Mouse (Mus musculus) stomach, postnatal 0 days (tissue): ENCODE results near the gene Magi2.

Experiments
- CTCF ChIP-seq: IDR thresholded peaks from 2 replicates; pipeline ENCODE4 v1.5.1; 2016; ENCODE audit warnings: antibody characterized with exemption, low read depth, mild to moderate bottlenecking, moderate library complexity
- EP300 ChIP-seq: optimal IDR thresholded peaks from 2 replicates; pipeline ENCODE3; 2016; ENCODE audit warnings: antibody characterized with exemption

DNA sequence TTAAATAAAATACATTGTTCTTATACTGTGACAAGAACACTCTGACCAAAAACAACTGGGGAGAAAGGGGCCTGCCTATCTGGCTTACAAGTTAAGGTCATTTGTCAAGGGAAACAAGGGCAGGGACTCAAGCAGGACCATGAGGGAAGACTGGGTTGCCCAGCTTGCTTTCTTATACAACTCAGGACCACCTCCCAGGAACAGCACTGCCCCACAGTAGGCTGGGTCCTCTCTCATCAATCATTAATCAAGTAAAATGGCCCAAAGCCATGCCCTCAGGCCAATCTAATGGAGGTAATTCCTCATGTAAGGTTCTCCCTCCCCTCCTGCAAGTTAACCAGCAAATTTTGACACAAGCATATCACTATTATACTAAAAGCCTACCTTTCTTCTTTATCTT is 1349.4 kb downstream of the Magi2 start:
- no peak for TF ChIP-seq EP300
- no peak for TF ChIP-seq CTCF
